Mouse (Mus musculus) megakaryocyte, embryonic 14.5 days (primary cell): ENCODE measurements around the gene Fam187b.
"Not testable (repeated sequence)": the region's sequence is repeated elsewhere in the genome, so short reads cannot be mapped to it uniquely, and the experiment has no call there.

Source experiments
- FLI1 ChIP-seq: IDR thresholded peaks from 2 replicates; pipeline ENCODE4 v1.6.1; 2012; ENCODE audit warnings: low read length, inconsistent platforms, mixed read lengths
- GATA1 ChIP-seq: IDR thresholded peaks from 3 replicates; pipeline ENCODE4 v1.6.1; 2012; ENCODE audit warnings: mixed read lengths, low read length, inconsistent platforms, borderline replicate concordance

DNA sequence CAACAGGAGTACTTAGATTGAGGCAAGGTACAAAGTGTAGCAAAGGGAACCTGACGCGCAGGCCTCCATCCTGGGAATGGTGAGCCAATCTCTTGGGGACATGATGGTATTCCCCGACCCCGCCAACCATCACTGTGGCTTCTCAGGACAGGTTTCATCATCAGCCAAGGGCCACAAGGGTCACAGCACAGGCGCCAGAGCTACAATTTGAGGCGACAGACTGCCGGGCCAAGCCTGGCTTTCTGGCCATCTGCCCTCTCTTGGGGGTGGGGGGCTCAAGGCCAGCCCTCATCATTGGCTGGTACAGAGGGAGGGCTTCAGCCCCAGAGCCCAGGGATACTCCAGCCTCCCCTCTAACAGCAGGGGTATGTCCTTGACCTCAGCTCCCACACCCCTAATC, 28.1 kb upstream of the Fam187b start:
- not testable (repeated sequence) for TF ChIP-seq GATA1, FLI1
